Mouse (Mus musculus): ENCODE results near the gene Gtf2h1.
A peak's percentile ranks its signal among the peaks of the same experiment; 100 is the strongest.
"Not testable (repeated sequence)": the region's sequence is repeated elsewhere in the genome, so short reads cannot be mapped to it uniquely, and the experiment has no call there.

Gtf2h1 gene

DNA sequence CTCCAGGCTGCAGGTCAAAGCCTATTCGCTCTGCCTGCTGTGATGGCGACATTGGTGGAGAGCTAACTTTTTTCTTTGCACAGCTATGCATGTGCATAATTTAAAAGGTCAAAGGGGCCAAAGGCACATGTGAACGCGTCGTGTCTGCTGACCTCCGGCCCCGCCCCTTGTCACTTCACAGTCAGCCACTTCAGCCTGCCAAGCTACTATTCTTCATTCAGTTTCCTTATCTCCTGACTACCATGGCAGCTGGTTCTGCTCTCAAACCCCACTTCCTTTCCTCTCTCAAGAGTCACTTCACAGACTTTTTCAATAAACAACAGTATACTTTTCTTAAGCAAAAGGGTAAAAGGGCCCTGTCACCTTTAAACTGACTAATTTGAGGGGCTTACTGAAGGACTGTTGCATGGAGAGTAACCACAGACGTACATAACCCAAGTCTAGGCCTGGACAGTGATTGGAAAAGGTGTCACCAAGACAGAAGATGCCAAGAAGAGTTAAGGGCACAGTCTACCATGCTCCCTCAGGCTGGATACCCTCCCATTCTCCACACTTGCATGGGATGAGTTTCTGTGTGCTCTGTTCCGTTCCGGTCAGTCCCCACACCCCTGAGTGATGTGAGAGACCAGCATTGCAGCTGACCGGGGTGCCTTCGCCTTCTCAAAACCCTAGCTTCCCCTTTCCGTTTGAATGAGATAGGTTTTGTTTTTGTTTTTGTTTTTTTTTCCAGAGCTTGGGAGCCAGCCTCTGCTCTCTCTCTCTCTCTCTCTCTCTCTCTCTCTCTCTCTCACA lies 35.1 kb downstream of the Gtf2h1 start:
- no peak for DNase-seq (ENCODE audit: low read depth, low spot score)

DNA sequence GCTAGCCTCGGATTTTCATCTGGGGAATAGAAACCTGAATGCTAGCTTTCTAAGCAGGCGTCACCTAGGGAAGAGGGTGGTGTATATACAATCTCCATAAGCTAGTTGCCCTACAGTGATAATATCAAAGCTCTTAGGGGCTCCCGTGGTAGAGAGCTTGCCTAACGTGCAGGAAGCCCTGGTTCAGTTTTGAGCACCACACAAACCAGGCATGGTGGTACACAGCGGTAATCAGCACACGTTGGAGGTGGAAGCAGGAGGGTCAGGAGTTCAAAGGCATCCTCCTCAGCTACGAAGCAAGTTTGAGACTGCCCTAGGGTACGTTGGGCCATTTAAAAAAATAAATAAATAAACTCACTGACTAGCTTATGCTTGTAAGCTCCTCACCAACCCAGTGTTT lies 35.8 kb downstream of the Gtf2h1 start:
- DNase-seq (ENCODE audit: low read depth, low spot score): no peak

DNA sequence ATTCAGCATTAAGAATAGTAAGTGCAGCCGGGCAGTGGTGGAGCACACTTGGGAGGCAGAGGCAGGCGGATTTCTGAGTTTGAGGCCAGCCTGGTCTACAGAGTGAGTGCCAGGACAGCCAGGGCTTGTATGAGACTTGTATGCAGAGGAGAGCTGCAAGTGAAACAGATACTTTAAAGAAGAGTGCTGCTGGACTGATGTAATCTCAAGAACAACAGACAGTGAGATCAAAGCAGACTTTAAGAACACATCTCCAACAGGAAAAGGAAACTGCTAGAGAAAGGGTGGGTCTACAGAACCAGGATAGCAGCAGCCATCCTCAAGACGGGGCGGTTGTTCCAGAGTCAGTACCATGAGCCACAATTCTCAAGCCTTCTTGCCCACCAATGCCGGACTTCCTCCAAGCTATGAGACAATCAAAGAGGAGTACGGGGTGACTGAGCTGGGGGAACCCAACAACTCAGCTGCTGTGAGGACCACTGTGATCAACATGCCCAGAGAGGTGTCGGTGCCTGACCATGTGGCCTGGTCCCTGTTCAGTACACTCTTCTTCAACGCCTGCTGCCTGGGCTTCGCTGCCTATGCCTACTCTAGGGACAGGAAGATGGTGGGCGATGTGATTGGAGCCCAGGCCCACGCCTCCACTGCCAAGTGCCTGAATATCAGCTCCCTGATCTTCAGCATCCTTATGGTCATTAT lies 36.4 kb downstream of the Gtf2h1 start:
- DNase-seq (ENCODE audit: low read depth, low spot score): not testable (repeated sequence)

DNA sequence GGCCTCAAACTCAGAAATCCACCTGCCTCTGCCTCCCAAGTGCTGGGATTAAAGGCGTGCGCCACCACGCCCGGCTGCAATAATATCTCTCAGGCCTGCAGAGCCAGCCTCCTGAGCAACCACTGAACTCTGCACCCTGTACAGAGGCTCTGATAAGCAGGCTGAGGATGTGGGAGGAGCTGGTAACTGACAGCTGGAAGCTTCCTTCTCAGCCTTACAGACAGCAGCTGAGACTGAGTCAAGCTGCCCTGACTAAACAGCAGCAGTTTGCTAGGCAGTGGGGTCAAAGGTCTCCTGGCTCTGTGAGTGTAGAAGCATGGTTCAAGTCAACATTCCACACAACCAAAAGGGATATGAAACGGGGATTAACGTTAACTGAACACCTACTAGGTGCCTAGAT lies 37.4 kb downstream of the Gtf2h1 start:
- DNase-seq (ENCODE audit: low read depth, low spot score): no peak

DNA sequence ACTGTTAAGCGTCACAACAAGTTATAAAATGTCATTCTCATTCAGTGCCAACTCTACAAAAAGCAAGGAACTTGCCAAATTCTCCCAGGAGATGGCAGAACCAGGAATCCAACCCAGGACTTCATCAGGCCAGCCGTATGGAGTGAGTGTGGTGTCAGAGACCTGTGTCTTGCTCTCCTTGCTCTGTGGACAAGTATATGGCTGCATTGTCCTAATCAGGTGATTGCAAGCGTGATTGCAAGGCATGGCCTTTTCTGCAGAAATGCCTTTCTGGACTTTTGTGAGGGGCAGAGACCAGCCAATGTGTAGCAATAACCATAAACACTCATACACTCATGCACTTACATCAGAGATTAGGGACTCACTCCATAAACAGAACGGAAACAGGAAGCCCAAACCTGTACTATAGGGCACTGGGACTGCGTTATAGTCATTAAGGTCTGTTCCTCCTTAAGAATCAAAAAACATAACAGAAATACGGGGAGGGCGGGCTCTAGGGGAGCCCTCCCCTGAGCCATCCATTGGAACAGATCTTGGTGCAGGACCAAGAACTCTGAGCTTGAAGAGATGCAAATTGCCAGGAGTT lies 37.9 kb downstream of the Gtf2h1 start:
- DNase-seq (ENCODE audit: low read depth, low spot score): no peak

DNA sequence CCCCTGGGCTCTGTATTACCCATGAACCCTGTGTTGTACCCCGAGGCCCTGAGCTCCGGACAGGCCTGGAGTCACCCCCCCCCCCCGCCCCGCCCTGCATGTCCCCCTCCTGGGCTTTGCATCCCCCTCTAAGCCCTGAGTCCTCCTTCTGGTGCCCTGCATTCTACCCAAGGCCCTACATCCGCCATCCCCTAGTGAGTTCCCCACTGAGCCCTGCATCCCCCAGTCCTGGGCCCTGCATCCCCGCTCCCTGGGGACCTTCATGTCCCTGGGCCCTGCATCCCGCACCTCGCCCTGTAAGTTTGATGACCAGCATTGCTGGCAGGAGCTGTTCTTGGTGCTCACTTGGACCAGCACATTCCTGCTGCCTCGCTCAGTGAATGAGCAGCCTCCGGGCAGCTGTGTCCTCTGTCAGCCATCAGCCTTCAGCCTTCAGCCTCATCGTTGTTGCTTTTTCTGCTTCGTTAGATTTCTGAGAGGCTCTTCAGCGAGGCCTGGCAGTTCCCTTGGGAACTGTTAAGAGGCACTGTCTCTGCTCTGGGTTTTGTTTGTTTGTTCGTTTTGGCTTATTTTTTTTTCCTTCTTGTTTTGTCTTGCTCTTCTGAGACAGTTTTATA lies 39.2 kb downstream of the Gtf2h1 start:
- no peak for DNase-seq (ENCODE audit: low read depth, low spot score)

DNA sequence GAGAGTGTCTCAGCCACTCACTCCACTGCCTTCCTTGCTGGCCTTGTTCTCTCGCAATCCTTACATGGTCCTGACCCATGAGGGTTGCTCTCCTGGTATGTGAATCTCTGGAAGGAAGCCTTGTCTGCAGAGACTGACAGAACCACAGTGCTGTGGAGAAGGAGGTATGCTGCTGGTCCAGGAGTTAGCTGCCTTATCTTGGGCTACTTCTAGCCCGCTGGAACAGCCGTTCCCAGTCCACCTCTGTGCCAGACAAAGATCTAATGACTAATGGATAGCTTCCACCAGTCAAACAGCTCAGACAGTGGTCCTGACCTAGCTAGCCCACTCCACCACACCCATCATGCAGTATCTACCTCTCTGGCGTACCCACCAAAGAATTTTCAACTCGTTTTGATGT lies 40.5 kb downstream of the Gtf2h1 start:
- no peak for DNase-seq (ENCODE audit: low read depth, low spot score)

DNA sequence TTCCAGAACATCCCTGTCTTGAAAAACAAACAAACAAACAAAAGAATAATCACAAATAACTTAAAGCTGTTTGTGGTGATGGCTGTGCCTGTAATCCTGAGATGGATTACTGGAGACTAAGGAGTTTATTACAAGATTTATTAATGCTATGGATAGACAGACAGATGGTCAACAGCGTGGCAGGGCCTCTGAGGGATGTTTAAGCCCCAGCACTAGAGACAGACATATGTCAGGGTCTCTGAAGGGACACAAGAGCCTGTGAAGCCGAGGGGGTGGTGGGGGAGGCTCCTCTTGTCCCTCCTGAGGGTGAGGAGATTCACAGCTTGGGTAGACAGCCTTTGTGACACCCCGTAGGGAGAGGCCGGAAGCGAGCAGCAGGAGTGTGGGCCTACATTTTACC lies 41.2 kb downstream of the Gtf2h1 start:
- peak; percentile 61 for DNase-seq (ENCODE audit: low read depth, low spot score)

DNA sequence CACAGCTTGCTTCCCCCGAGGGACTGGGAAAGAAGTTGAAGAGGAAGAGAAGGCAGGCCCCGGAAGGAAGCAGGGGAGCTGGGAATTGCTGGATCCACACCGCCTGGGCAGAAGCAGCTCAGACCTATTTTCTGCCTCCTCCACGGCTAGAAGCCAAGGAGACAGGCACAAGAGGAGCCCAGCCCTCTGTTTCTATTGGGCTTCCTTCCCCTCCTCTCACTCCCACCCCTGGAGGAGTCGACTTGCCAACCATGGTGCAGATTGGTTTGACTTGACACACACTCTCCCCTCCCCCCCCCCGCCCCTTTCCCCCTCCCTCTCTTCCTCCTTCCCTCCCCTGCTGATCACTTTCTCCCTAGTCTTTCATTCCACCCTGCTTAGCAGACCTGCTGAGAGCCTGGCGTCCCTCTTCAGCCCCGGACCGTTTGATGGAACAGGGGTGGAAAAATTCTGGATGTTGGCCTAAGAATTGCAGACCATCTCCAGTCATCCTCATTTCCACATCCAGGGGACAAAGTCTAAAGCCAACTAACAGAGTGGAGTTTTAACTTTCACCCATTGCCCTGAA lies 42.3 kb downstream of the Gtf2h1 start:
- DNase-seq (ENCODE audit: low read depth, low spot score): peak; percentile 64

DNA sequence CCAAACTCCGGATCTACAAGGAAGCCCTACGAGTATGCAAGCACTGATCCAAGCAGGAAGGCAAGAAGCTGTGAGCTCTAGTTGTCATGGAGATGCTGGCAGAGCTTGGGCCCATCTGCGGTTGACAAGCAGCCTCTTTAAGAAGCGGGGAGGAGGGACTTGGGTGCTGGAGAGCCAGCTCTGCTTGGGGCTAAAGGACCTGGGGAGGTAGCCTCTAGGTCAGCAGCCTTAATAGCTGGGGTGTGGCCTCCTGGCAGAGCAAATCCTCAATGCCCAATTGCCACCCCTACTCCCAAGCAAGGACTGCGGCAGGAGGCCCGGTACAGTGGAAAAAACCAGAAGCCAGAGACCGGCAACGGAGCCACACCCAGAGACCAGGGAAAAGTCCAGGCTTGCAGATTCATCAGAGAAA lies 43.0 kb downstream of the Gtf2h1 start:
- DNase-seq (ENCODE audit: low read depth, low spot score): peak; percentile 67

DNA sequence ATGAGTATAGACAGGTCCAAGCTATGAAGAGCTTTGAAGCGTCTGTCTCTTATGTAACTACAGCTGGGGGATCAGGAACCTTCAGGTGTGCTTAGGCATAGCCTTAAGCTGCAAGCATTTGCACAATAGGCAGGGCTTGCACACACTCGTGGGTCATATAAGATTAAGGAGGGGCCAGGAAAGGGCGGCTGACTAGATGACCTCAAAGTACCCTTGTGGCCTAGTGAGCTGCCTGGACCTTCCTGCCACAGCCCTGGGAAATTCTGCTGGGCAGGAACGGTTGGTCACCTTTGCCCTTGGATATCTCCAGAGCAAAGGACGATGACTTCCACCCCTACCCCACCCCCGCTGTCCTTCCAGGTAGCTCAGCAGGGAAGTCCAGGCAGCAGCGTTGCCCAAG lies 43.5 kb downstream of the Gtf2h1 start:
- DNase-seq (ENCODE audit: low read depth, low spot score): peak; percentile 61

DNA sequence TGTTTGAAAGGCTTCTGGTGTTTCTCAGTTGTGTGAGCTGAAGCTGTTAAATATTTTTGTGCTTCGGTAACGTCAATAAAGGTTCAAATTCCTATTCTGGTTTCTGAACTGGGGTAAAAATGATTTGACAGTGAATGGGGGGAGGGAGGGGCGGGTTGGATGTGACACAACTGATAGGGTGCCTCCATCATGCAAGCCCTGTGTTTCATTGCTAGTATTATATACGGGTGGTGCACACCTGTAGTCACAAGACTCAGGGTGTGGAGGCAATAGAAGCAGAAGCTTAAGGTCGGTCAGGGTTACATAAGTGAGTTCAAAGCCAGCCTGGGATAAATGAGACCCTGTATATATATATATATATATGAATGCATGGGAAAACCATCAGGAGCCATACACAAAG lies 44.0 kb downstream of the Gtf2h1 start:
- DNase-seq (ENCODE audit: low read depth, low spot score): no peak

DNA sequence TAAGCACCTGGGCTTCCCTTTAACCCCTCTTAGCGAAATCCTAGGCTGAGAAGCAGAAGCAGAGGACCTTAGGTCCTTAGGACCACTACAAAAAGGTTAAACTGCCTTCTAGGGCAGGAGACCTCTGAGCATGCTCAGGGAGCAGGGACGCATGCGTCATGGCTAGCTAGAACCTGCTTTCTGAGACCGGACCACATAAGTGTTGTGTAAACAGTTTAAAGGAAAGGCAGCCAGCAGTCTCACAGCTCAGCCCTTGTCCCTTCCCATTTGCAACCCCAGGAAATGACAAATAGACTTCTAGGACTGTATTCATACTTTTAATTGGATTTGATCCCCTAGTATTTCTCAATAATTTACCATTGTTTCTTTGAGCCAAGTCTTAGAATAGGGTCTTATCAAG lies 44.4 kb downstream of the Gtf2h1 start:
- no peak for DNase-seq (ENCODE audit: low read depth, low spot score)

DNA sequence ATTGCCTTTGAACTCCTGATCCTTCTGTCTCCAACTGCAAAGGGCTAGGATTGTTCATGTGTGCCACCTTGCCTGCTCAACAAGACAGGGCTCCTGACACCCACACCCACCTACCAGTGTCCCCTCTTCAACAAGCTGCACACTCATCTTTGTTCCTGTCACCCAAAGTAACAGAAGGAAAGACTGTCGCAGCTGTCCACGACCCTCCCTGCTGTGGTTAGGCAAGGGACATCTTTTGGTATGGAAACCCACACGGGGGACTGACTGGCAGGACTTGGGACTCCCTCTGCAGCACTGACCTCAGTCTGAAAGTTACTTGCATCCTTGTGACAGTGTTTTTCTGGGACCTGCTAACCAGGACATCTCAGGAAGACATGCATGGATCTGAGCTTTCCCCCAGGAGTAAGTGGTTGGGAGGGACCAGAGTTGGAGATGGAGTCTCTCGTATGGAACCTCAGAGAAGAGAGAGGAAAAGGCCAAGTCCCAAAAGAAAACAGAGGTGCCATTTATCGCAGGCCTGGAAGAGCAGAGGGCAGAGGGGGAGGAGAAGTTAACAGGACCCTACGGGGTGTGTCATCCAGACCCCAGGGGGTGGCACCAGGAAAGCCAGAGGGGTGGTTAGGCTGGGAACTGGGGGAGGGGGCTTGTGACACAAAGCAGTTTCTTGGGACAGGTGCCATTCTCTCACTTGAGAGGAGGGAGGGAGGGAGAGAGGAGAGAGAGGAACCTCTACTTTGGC lies 45.1 kb downstream of the Gtf2h1 start, which contains the start of gene Ldha:
Gene Ldha, plus strand, starts transcription at position 689 of the 739 bp plus-strand sequence.
- DNase-seq (ENCODE audit: low read depth, low spot score): no peak

DNA sequence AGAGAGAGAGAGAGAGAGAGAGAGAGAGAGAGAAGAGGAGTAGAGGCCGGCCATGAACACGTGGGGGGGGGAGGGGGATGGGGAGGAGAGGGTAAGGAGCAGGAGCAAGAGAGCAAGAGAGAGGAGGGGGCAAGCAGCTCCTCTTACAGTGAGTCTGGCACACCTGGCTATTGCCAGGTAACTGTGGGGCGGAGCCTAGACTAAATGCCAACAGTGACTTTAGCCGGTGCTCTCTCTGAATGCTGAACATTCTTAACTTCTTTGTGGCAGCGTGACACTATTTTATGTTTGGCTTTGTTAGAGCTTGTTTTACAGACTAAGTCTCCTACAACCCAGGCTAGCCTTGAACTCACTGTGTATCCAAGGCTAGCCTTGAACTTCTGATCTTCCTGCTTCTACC lies 46.4 kb downstream of the Gtf2h1 start:
- no peak for DNase-seq (ENCODE audit: low read depth, low spot score)

DNA sequence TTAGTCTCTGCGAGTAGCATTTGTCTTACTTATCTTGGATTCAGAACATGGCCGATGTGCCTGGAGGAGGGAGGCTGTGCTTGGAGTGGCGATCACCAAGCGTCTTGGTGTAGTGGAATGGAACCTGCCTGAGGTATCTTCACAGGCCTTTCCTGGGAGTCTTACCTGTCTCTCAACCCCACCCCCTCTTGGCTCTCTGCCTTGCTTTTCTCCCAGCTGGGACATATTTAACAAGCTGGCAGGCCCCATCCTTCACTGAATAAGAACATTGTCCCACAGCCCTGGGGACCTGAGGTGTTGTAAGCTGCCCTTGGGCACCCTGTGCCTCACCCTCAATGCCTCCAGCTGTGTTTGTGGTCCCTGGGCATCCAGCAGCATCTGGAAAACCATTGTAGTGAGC lies 47.7 kb downstream of the Gtf2h1 start:
- DNase-seq (ENCODE audit: low read depth, low spot score): no peak

DNA sequence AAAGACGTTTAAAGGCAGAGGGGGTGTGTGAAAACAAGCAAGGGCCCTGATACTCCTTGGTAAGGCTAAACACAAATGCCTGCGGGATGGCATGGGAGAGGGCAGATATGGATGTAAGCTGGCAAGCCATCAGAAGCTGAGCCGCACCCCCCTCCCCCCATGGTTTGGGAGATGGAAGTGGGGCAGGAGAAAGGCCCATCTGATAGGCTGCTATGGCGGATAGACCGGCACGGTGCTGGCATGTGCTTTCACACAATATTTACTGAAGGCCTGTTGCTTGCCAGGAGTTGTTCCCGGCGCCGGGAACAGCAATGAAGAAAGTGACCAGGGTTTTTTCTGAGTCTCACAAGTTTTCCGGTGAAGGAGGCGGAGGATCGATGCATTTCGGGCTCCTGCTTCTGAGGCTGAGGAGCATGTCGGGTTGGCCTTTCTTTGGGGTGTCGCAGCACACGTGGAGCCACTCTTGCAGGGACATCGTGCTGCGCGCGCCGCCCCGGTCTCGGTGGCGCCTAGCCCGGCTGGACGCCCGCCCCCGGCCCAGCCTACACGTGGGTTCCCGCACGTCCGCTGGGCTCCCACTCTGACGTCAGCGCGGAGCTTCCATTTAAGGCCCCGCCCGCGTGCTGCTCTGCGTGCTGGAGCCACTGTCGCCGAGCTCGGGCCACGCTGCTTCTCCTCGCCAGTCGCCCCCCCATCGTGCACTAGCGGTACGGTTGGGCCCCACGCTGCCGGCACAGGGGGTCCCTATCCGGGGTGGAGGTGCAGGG lies 49.5 kb downstream of the Gtf2h1 start:
- DNase-seq (ENCODE audit: low read depth, low spot score): peak; percentile 91

DNA sequence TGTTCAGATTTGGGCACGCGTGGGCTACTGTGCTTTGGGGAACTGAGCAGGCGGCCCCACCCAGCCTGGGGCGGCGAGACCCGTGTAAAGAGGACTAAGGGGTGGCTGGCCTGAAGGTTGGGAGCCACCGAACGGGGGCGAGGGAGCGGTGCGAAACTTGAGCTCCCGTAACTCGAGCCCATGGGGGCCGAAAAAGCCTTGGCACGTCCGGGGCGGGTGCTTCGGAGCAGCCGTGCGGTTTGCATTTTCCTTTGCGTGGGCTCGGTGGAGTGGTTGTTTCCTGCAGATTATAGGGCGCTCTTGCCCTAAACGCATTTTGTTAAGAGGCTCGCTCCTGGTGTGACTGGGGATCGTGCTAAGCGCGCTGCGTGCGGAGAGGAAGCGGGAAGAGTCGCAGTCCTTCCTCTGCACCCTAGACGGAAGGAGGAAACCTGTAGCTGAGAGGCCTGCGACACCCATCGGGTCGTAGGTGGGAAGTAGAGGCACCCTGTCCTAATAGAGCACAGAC lies 50.1 kb downstream of the Gtf2h1 start:
- DNase-seq (ENCODE audit: low read depth, low spot score): peak; percentile 29

DNA sequence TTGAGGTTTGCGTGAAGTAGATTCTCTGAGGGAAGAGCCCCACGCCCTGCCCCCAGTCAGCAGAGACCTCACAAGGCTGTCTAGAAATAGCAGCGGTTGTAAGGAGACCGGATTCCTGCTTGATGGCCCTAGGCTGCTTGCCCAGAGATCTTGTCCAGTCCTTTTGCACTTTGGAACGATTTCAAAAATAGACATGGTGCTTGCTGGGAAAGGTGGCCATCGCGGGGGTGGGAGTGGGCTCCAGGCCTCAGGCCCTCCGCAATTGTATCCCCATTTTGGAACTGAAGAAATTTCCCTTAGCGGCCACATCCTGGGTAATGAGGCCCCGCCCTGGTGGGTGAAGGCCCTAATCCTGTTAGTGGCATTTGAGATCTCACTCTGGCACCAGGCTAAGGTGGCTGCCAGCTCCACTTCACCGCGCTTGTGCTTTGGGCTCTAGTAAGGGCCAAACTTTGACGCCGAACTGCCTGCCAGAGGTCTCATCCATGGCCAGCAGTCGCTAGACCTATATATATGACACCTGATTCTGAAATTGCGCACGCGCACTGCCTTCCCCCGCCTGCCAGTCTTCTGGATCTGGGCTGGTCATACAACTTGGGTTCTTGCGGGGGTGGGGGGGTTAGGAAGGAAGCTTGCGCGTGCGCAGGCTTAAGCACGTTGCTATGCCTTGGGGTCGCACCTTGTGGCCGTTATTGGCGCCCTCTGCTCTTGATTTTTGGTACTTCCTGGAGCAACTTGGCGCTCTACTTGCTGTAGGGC lies 50.8 kb downstream of the Gtf2h1 start:
- peak; percentile 65 for DNase-seq (ENCODE audit: low read depth, low spot score)

DNA sequence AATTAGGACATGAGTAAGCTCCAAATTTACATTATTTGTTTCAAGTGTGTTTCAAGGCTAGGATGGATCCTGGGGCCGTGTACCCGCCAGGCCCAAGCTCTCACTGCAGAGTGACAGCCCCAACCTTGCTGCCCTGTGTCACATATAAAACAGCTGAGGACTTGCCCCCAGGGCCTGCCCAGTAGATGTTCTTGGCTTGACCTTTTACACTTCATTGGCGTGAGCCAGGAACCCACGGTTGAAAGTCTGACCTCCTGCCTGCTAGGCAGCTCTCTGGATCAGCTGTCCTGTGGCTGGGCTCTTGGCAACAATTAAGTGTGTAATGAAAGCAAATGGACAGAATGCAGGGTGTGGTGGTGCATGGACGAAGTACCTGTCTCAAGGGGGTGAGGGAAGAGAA lies 53.4 kb downstream of the Gtf2h1 start:
- no peak for DNase-seq (ENCODE audit: low read depth, low spot score)

All from retina, postnatal 7 days (tissue).